Mouse (Mus musculus) bone marrow macrophage, adult 2 months (primary cell): ENCODE measurements at regions not wholly inside any gene's neighbourhood (a gene's known extent, or its start where the extent isn't known, plus 50 kb on each side); places are given as distances from the start of the nearest gene placed in this dataset.

ENCODE experiments used
- H3K27ac ChIP-seq: 2 replicates; pipeline ENCODE4 v1.5.1; 2012; ENCODE audit warnings: low read depth, low read length; ENCODE audit not compliant: insufficient read depth
- H3K4me1 ChIP-seq: 2 replicates; pipeline ENCODE4 v1.6.1; 2012; ENCODE audit warnings: low read length; ENCODE audit not compliant: control insufficient read depth, insufficient read depth
- H3K4me3 ChIP-seq: 2 replicates; pipeline ENCODE4 v1.5.1; 2012; ENCODE audit warnings: mild to moderate bottlenecking, low read length, moderate library complexity; ENCODE audit not compliant: insufficient read depth
- CTCF ChIP-seq: IDR thresholded peaks from 2 replicates; pipeline ENCODE4 v1.5.1; 2012; ENCODE audit warnings: low read depth, mild to moderate bottlenecking, low read length, moderate library complexity
- POLR2A ChIP-seq: IDR thresholded peaks from 2 replicates; pipeline ENCODE4 v1.6.1; 2012; ENCODE audit warnings: mild to moderate bottlenecking, low read depth, low read length, borderline replicate concordance

DNA sequence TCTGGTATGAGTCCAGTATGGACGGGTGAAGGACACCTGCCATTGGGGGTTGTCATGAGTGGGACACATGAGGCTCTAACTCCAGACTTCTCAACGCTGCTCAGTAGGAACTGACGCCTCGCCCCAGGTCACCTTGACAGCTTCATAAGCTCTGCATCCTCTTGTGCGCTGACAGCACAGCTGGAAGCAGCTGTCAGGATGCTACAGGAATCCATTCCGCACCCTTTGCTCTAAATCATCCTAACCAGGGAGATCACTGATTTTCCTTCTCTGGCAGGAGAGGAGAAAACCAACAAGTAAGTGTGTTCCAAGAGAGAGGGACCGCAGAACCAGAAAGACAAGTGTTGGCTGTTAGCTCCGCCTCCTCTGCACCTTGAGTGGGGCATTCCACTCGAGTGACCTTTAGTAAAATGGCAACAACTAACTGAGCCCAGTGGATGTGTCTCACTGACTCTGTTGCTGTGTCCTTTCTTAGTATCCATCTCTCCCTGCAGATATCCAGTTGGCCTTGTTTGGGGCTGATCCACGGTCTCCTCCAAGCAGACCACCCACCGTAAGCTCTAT, 449.8 kb downstream of the Wdr11 start:
- TF ChIP-seq POLR2A (no peak), CTCF (no peak)
- Histone ChIP-seq H3K4me1 (no peaks in the 10 kb centered on the region), H3K27ac (no peak overlapping the region), H3K4me3 (no peak overlapping the region)

DNA sequence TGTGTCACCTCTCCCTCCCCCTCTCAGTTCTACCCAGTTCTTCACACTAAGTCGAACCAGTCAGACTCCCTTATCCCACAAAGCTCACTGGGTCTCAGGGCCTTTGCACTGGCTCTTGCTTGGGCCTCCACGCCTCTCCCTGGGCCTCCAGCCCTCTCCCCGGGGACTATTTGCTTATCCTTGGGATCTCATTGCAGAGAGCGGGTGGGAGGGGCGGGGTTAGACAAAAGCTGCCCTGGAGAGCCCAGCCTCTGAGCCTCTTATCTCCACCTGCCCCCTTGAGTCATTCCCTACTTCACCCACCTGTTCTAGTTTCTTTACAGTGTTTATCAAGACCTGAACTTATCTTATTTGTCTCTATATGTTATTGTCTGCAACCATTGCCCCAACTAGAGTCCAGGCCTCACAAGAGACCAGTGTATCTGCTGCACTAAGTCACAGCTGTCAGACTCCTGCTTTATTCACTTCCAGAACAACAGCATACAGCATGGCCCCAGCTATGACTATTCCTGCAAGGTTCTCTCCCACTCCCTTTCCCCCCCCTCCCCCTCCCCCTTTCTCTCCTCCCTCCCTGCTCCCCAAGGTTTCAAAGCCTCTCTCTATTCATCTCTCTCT, 450.7 kb downstream of the Wdr11 start:
- TF ChIP-seq CTCF (no peak), POLR2A (no peak)
- Histone ChIP-seq H3K27ac (no peak overlapping the region), H3K4me3 (no peak overlapping the region), H3K4me1 (no peaks in the 10 kb centered on the region)

DNA sequence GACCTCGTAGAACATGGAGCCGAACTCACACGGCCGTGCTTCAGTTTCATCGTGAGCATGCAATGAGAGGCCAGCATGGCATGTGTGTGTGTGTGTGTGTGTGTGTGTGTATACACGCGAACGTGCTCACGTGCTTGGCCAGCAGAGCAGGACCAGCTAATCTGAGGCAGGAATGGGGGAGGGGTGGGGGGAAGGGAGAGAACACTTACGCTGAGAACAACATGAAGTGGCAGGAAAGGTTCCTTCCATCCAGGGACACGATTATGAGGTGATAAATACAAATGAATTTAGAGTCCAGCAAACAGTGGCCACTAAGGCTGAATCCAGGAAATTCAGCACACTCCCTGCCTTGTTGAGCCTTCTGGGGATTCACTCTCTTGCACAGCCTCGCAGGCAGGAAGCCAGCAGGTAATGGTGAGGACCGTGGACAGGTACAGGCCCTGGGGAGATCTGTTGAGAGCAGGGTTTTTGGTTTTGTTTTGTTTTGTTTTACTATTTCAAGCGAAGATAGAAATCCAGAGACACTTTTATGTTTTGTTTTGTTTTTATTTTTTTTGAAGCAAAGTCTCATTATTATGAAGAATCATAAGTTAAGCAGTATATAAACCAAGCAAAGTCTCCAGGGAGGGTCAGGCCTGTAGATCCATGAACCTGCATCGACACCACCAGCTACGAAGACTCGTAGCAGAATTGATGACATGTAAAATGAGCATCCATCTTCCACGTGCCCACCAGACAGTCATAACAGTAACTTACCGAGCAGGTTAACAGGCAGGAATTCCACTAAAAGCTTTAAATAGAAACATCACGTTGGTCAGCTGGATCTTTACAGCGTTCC, 452.0 kb downstream of the Wdr11 start:
- TF ChIP-seq POLR2A = no peak
- TF ChIP-seq CTCF = no peak
- H3K27ac ChIP-seq = no peak overlapping the region
- no peaks in the 10 kb centered on the region for H3K4me1 ChIP-seq
- H3K4me3 ChIP-seq = no peak overlapping the region

DNA sequence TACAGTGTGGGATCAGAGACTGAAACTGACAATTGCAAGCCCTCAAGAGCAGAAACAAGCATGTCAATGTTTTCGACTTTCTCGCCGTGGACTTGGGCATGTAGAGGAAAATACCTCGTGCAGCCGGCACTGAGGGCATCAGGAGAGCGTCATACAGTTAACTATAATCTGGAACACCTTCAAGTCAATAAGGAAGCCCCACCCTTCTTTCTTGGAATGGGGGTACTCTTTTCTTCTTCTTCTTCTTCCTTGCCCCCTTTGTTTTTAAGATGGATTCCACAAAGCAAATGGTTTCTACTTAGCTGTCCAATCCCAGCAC, 452.5 kb downstream of the Wdr11 start:
- TF ChIP-seq CTCF (no peak), POLR2A (no peak)
- no peak overlapping the region for H3K27ac ChIP-seq
- H3K4me3 ChIP-seq = no peak overlapping the region
- no peaks in the 10 kb centered on the region for H3K4me1 ChIP-seq

DNA sequence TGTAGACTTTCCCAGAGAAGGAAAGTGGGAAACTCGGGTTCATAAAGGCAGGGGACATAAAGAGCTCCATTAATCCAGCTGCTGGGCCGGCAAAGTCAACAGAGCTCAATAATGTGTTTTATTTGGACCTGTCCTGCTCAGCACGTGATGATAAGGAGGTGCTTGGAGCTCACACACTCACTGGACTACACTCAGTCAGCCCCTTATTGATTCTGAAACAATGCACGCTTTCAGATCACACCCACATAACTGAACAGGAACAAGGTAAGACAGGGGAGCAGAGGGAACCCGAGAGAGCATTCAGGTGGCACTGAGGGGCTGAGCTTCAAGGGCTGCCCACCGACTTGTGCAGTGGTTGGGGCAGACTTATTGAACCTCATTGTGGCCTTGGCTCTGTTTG, 452.9 kb downstream of the Wdr11 start:
- no peak overlapping the region for H3K4me3 ChIP-seq
- no peak overlapping the region for H3K27ac ChIP-seq
- no peaks in the 10 kb centered on the region for H3K4me1 ChIP-seq
- TF ChIP-seq POLR2A (no peak), CTCF (no peak)

DNA sequence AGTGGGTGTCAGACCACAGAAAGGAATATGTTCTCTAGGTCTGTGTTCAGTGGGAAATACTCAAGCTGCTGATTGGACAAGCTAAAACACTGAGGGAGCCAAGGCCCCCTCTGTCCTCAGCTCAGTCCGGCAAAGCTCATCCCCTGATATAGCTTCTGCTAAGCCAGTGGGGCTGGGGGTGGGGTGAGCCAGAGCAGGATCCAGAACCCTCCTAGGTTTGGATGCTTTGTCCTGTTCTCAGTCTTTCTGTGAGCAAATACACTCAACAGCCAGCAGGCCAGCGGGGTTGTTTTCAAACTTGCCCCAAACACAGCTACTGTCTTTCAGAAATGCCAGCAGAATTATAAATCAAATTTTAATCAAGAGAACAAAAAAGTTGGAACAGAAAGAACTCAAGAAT, 454.4 kb downstream of the Wdr11 start:
- Histone ChIP-seq H3K4me1 (no peaks in the 10 kb centered on the region), H3K27ac (no peak overlapping the region), H3K4me3 (no peak overlapping the region)
- TF ChIP-seq CTCF (no peak), POLR2A (no peak)

DNA sequence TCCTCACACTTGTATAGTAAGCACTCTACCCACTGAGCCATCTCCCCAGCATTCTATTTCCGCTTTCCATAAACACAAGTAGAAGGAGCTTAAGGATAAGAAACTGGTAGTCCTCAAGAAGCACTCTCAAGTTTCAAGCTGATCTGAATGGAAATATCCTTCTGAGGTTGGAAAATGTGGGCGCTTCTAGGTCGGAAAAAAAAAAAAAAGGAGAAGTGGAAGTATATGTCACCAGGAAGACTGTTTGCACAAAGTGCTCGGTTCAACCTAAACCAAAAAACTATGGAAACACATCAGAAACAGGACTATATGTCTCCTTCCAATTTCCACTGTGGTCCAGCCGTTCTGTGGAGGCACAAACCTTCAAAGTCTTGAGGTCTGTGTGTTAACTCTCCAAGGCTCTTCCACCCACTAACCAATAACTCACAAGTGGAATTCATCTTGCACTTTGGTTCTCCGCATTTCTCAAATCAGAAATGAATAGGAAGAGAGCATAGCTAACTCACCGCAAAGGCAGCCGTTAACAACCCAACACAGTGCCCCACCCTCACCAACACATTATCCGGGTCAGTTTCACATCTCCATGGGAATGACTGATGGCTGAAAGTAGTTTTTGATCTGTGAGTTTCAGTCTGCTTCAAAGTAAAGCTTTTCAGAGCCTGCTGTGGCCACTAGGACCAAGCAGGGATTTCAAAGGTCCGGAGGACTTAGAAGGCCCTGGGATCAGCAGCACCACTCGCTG, 455.8 kb downstream of the Wdr11 start:
- Histone ChIP-seq H3K4me3 (no peak overlapping the region), H3K27ac (no peak overlapping the region), H3K4me1 (no peaks in the 10 kb centered on the region)
- no peak for TF ChIP-seq CTCF
- no peak for TF ChIP-seq POLR2A

DNA sequence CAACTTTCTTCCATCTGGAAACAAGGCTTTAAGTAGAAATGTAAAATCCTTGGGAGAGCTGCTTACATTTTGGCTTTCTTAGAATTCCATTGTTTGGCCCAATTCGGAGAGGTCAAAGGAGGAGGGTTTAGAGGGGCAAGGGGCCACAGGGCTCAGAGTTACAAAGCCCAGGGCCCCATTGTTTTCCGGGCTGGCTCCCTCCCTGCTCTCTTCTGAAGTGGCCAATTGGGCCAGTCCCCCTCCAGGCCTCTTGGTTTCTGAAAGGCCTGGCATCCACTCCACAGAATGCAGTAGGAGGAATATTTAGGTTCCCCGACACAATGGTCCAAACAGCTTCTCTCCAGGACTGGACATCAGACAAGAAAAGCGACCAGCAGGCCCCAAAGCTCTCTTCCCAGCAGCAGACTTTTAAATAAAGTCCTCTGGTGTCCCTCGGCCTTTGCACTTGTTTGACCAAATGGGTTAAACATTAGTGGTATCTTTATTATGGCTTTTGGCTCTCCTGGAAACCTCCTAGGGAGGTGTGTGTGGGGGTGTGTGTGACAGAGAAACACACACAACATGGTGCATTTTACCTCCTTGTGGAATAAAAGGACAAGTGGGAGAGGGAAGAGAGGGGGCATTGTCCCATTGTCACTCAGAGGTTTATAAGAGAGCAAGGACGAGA, 456.6 kb downstream of the Wdr11 start:
- no peak overlapping the region for H3K27ac ChIP-seq
- H3K4me1 ChIP-seq = no peaks in the 10 kb centered on the region
- H3K4me3 ChIP-seq = no peak overlapping the region
- TF ChIP-seq CTCF = no peak
- TF ChIP-seq POLR2A = no peak

DNA sequence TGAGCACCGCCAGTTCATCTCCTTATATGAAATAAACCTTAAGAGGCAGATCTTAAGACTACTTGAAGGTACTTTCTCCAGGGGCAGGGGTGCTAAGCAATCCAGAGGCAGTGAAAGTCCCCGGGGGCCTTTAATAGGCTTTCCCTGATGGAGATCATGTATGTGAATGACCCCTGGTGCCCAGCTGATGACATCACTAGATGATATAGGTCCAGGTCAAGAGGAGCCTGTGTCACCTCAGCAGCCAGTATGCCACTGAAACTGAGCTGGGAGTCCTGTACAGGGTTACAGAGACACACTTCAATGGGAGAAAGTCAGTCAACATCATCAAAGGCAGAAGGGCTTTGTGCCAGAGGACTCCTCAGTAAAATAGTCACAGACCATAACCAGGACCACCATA, 457.8 kb downstream of the Wdr11 start:
- no peak overlapping the region for H3K27ac ChIP-seq
- no peak overlapping the region for H3K4me3 ChIP-seq
- H3K4me1 ChIP-seq = no peaks in the 10 kb centered on the region
- no peak for TF ChIP-seq POLR2A
- TF ChIP-seq CTCF = no peak
